Mouse (Mus musculus): ENCODE results near the gene Mis12.

DNA sequence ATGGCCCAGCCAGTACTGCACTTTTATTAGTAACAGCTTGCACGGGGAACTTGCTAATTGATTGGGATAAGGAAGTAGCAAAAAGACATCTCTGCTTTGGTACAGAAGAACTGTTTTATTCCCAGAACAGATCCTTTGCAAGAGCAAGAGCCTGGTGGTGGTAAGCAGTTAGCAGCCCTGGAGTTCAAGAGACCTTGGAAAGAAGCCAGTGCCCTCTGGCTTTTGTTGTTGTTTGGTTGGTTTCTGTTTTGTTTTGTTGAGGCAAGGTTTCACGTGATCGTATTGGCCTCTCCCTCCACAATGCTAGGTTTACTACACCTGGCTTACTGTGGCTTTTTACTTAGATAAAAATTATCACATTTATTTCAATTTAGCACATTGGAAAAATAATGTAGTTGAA lies 8.9 kb downstream of the Mis12 start:
- no peak for TF ChIP-seq CTCF (IDR thresholded peaks at IDR 0.05; ENCODE audit: control insufficient read depth, insufficient read depth, low read length)
- no peak for TF ChIP-seq POLR2A (IDR thresholded peaks at IDR 0.05; ENCODE audit: borderline replicate concordance, control insufficient read depth, low read depth, low read length)

All from bone marrow, adult 2 months (tissue).